Comparison of ENCODE assay signal across 9 mouse cellular contexts in genomic region chr6:136874599-136874998, GRCm38 (mm10). TPM values are rescaled to one million over a fixed set of nuclear protein-coding genes. Genes with fewer than 3 reads are reported as not detected.
A peak's percentile ranks its signal among the peaks of the same experiment; 100 is the strongest.
DNase-seq lines count a peak whose midpoint lies in the region; ATAC-seq and TF ChIP-seq lines count a peak whose summit lies in the region.
"Had no signal": no experiment of that assay in that cellular context is flagged by ENCODE, and none has a peak within 500 bp of the region (broad histone marks: within the 10 kb centered on the region; RNA-seq: fewer than 3 reads in every experiment).

No protein-coding gene starts in this region.

- H3K27ac ChIP-seq in forebrain, postnatal 0 days (ENCODE audit: low read depth, low read length), result no peak overlapping the region
- H3K27ac ChIP-seq in forebrain, embryonic 10.5 days, result no peak overlapping the region
- no peak overlapping the region for H3K27ac ChIP-seq in neural tube, embryonic 15.5 days (replicated peaks)
- no peak overlapping the region for H3K27ac ChIP-seq in stomach, embryonic 15.5 days

- H3K27me3 ChIP-seq in forebrain, postnatal 0 days (ENCODE audit: insufficient read depth, low read length), result no peaks in the 10 kb centered on the region
- no peaks in the 10 kb centered on the region for H3K27me3 ChIP-seq in forebrain, embryonic 10.5 days (ENCODE audit: poor library complexity, severe bottlenecking)
- no peaks in the 10 kb centered on the region for H3K27me3 ChIP-seq in neural tube, embryonic 15.5 days (replicated peaks)
- no peaks in the 10 kb centered on the region for H3K27me3 ChIP-seq in stomach, embryonic 15.5 days (replicated peaks)

- intact Hi-C loops in left cerebral cortex, postnatal 14 days (cut with DNase I), result no loop called here

- DNase-seq in forebrain, postnatal 0 days, result peak; percentile 45
- no peak for DNase-seq in forebrain, embryonic 10.5 days (ENCODE audit: extremely low spot score, low spot score)
- DNase-seq in neural tube, embryonic 10.5 days (ENCODE audit: extremely low spot score, low spot score), result no peak
- DNase-seq in left cerebral cortex, postnatal 14 days (ENCODE audit: low spot score in 2 of 2), result peak; percentile 43 to 46
- DNase-seq in layer of hippocampus, adult 9-10 months (ENCODE audit: low spot score), result no peak
- no peak for DNase-seq in cerebellum, adult 9-10 months

- no peak overlapping the region for H3K9ac ChIP-seq in forebrain, postnatal 0 days
- H3K9ac ChIP-seq in neural tube, embryonic 15.5 days (replicated peaks), result no peak overlapping the region
- no peak overlapping the region for H3K9ac ChIP-seq in stomach, embryonic 15.5 days

- no peak overlapping the region for H3K4me2 ChIP-seq in forebrain, postnatal 0 days (ENCODE audit: low read depth)
- peak overlapping the region; percentile 20 for H3K4me2 ChIP-seq in neural tube, embryonic 15.5 days
- peak overlapping the region; percentile 33 for H3K4me2 ChIP-seq in stomach, embryonic 15.5 days

- no peak overlapping the region for H3K4me3 ChIP-seq in forebrain, postnatal 0 days (ENCODE audit: low read depth, low read length)
- H3K4me3 ChIP-seq in forebrain, embryonic 10.5 days, result no peak overlapping the region
- 0 out of 2 replicates have a peak overlapping the region, but pooled peaks have one; percentile 3 for H3K4me3 ChIP-seq in neural tube, embryonic 15.5 days (replicated peaks)
- H3K4me3 ChIP-seq in stomach, embryonic 15.5 days (replicated peaks), result peak overlapping the region; percentile 18

- 14% methylated on average over 8 of the region's 8 CpGs for WGBS in forebrain, postnatal 0 days
- WGBS in forebrain, embryonic 10.5 days, result 87% methylated on average over 8 of the region's 8 CpGs
- 44% methylated on average over 8 of the region's 8 CpGs for WGBS in neural tube, embryonic 15.5 days
- WGBS in stomach, embryonic 15.5 days, result 30% methylated on average over 8 of the region's 8 CpGs

- no peaks in the 10 kb centered on the region for H3K9me3 ChIP-seq in forebrain, postnatal 0 days (ENCODE audit: low read length)
- no peaks in the 10 kb centered on the region for H3K9me3 ChIP-seq in forebrain, embryonic 10.5 days
- H3K9me3 ChIP-seq in neural tube, embryonic 15.5 days (replicated peaks), result no peaks in the 10 kb centered on the region
- no peaks in the 10 kb centered on the region for H3K9me3 ChIP-seq in stomach, embryonic 15.5 days

- no peaks in the 10 kb centered on the region for H3K4me1 ChIP-seq in forebrain, postnatal 0 days (ENCODE audit: insufficient read depth)
- H3K4me1 ChIP-seq in forebrain, embryonic 10.5 days, result no peaks in the 10 kb centered on the region
- H3K4me1 ChIP-seq in neural tube, embryonic 15.5 days, result peaks cover 9% of the 10 kb centered on the region; the same call in 1 of the 2 replicates
- no peaks in the 10 kb centered on the region for H3K4me1 ChIP-seq in stomach, embryonic 15.5 days

- no peaks in the 10 kb centered on the region for H3K36me3 ChIP-seq in forebrain, postnatal 0 days (ENCODE audit: insufficient read depth)
- no peaks in the 10 kb centered on the region for H3K36me3 ChIP-seq in forebrain, embryonic 10.5 days (replicated peaks)
- H3K36me3 ChIP-seq in neural tube, embryonic 15.5 days, result no peaks in the 10 kb centered on the region
- H3K36me3 ChIP-seq in stomach, embryonic 15.5 days, result no peaks in the 10 kb centered on the region

- no peak for TF ChIP-seq CTCF in forebrain, postnatal 0 days (IDR thresholded peaks at IDR 0.05; ENCODE audit: low read depth)

- ATAC-seq in forebrain, postnatal 0 days, result no peak
- ATAC-seq in neural tube, embryonic 15.5 days (ENCODE audit: low FRiP score), result no peak
- no peak for ATAC-seq in stomach, embryonic 15.5 days (ENCODE audit: insufficient read depth, low FRiP score, low read depth)

RNA-seq across cellular contexts. Expression of gene Mgp, which starts 1.0 kb away (rescaled TPM):
- 31.2 and 32.7 TPM in 2 replicates for total RNA-seq in forebrain, postnatal 0 days (2014; rRNA removed)
- polyA plus RNA-seq in forebrain, postnatal 0 days (2015; fragmentation: Nextera tagmentation; extraction: Ambion mirVana), result 39.9 and 57.8 TPM in 2 replicates
- polyA plus RNA-seq in forebrain, embryonic 10.5 days (2016; fragmentation: Nextera tagmentation; extraction: Ambion mirVana), result 0.50 and 0.91 TPM in 2 replicates
- polyA plus RNA-seq in neural tube, embryonic 15.5 days (2015; fragmentation: Nextera tagmentation; extraction: Ambion mirVana), result 28.4 and 40.1 TPM in 2 replicates
- 10 to 100 TPM; 44.9 to 54.4 TPM for total RNA-seq in left cerebral cortex, postnatal 14 days (2021)
- polyA plus RNA-seq in stomach, embryonic 15.5 days (2015; fragmentation: Nextera tagmentation; extraction: Ambion mirVana), result 150 and 225 TPM in 2 replicates

RNA-seq across cellular contexts. Expression of gene Art4, which starts 17.1 kb away (rescaled TPM):
- not detected in 2 replicates for total RNA-seq in forebrain, postnatal 0 days (2014; rRNA removed)
- 0.13 and 0.23 TPM in 2 replicates for polyA plus RNA-seq in forebrain, postnatal 0 days (2015; fragmentation: Nextera tagmentation; extraction: Ambion mirVana)
- polyA plus RNA-seq in forebrain, embryonic 10.5 days (2016; fragmentation: Nextera tagmentation; extraction: Ambion mirVana), result 1.4 and 1.5 TPM in 2 replicates
- polyA plus RNA-seq in neural tube, embryonic 15.5 days (2015; fragmentation: Nextera tagmentation; extraction: Ambion mirVana), result 0.23 and 2.3 TPM in 2 replicates
- total RNA-seq in left cerebral cortex, postnatal 14 days (2021), result under 1 TPM in 1 of 2 experiments, not detected in 1; 0.21 TPM
- 5.5 and 7.7 TPM in 2 replicates for polyA plus RNA-seq in stomach, embryonic 15.5 days (2015; fragmentation: Nextera tagmentation; extraction: Ambion mirVana)

RNA-seq across cellular contexts. Expression of gene Smco3, which starts 39.3 kb away (rescaled TPM):
- 2.7 and 2.8 TPM in 2 replicates for total RNA-seq in forebrain, postnatal 0 days (2014; rRNA removed)
- 1.5 TPM in 2 replicates for polyA plus RNA-seq in forebrain, postnatal 0 days (2015; fragmentation: Nextera tagmentation; extraction: Ambion mirVana)
- polyA plus RNA-seq in forebrain, embryonic 10.5 days (2016; fragmentation: Nextera tagmentation; extraction: Ambion mirVana), result not detected in 2 replicates
- polyA plus RNA-seq in neural tube, embryonic 15.5 days (2015; fragmentation: Nextera tagmentation; extraction: Ambion mirVana), result 2.5 and 3.0 TPM in 2 replicates
- 1 to 10 TPM; 2.1 to 4.2 TPM for total RNA-seq in left cerebral cortex, postnatal 14 days (2021)
- polyA plus RNA-seq in stomach, embryonic 15.5 days (2015; fragmentation: Nextera tagmentation; extraction: Ambion mirVana), result 1.0 and 1.9 TPM in 2 replicates
- polyA plus RNA-seq: limb, embryonic 11.5 days had no signal

RNA-seq across cellular contexts. Expression of gene Wbp11, which starts 46.6 kb away (rescaled TPM):
- 45.8 and 52.5 TPM in 2 replicates for total RNA-seq in forebrain, postnatal 0 days (2014; rRNA removed)
- polyA plus RNA-seq in forebrain, postnatal 0 days (2015; fragmentation: Nextera tagmentation; extraction: Ambion mirVana), result 67.1 and 87.4 TPM in 2 replicates
- 166 and 170 TPM in 2 replicates for polyA plus RNA-seq in forebrain, embryonic 10.5 days (2016; fragmentation: Nextera tagmentation; extraction: Ambion mirVana)
- polyA plus RNA-seq in neural tube, embryonic 15.5 days (2015; fragmentation: Nextera tagmentation; extraction: Ambion mirVana), result 71.1 and 80.0 TPM in 2 replicates
- 100 to 1,000 TPM; 120 to 128 TPM for total RNA-seq in left cerebral cortex, postnatal 14 days (2021)
- 83.7 and 93.7 TPM in 2 replicates for polyA plus RNA-seq in stomach, embryonic 15.5 days (2015; fragmentation: Nextera tagmentation; extraction: Ambion mirVana)

RNA-seq across cellular contexts. Expression of gene BC049715, which starts 47.2 kb away (rescaled TPM):
- 0.92 and 1.9 TPM in 2 replicates for total RNA-seq in forebrain, postnatal 0 days (2014; rRNA removed)
- 1.1 and 2.1 TPM in 2 replicates for polyA plus RNA-seq in forebrain, postnatal 0 days (2015; fragmentation: Nextera tagmentation; extraction: Ambion mirVana)
- polyA plus RNA-seq in forebrain, embryonic 10.5 days (2016; fragmentation: Nextera tagmentation; extraction: Ambion mirVana), result 1.7 and 1.9 TPM in 2 replicates
- 1.5 and 2.8 TPM in 2 replicates for polyA plus RNA-seq in neural tube, embryonic 15.5 days (2015; fragmentation: Nextera tagmentation; extraction: Ambion mirVana)
- total RNA-seq in left cerebral cortex, postnatal 14 days (2021), result 1 to 10 TPM; 2.7 to 4.8 TPM
- 1.2 and 1.5 TPM in 2 replicates for polyA plus RNA-seq in stomach, embryonic 15.5 days (2015; fragmentation: Nextera tagmentation; extraction: Ambion mirVana)

Comparison
In these comparisons a context has a peak if more than half of its experiments do, and no peak if none do; other contexts are left out.
1. DNase-seq: peak in forebrain, postnatal 0 days (single experiment) and left cerebral cortex, postnatal 14 days (2 of 2); none in forebrain, embryonic 10.5 days (single experiment), neural tube, embryonic 10.5 days (single experiment), layer of hippocampus, adult 9-10 months (single experiment) and cerebellum, adult 9-10 months (single experiment).
2. RNA of gene Mgp, which starts 1.0 kb away (polyA plus RNA-seq): 150 to 225 TPM in stomach, embryonic 15.5 days, 39.9 to 57.8 TPM in forebrain, postnatal 0 days and 28.4 to 40.1 TPM in neural tube, embryonic 15.5 days; 0.50 to 0.91 TPM in forebrain, embryonic 10.5 days; every median in the first group is over 10 times any median in the second.
3. H3K4me3 ChIP-seq: peak in neural tube, embryonic 15.5 days (single experiment) and stomach, embryonic 15.5 days (single experiment); none in forebrain, postnatal 0 days (single experiment) and forebrain, embryonic 10.5 days (single experiment).